Mouse (Mus musculus) cerebellum, adult 2 months (tissue): ENCODE results near the gene Capzb.

Source experiments
- CTCF ChIP-seq: fragments of 200-500 bp; IDR thresholded peaks from 2 replicates; pipeline ENCODE4 v1.5.1; 2011; ENCODE audit warnings: low read depth, mild to moderate bottlenecking, control low read depth, low read length, moderate library complexity, borderline replicate concordance; ENCODE audit not compliant: insufficient read depth
- POLR2A ChIP-seq: fragments of 200-500 bp; IDR thresholded peaks from 2 replicates; pipeline ENCODE4 v1.6.1; 2011; ENCODE audit warnings: low read length, control low read depth, borderline replicate concordance; ENCODE audit not compliant: insufficient read depth

DNA sequence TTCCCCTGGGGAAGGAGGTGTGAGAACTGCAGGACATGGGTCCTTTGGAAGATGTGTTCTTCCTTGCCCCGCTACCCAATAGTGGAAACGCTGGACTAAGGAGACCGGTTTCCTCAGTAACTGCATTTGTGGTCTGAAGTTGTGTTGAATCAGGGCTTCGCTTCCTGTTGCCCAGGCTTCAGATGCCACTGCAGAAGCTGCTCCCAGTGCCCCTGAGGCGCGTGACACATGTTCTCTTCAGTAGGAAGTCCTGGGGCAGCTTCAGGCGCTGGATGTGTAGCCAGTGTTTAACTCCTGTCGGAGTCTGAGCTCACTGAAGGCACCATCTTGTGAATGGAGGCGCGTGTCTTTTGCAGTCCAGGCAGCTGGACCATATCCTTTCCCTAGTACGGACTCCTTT lies 4.8 kb upstream of the Capzb start:
- TF ChIP-seq POLR2A (no peak), CTCF (no peak)
